Mouse (Mus musculus): ENCODE measurements at regions not wholly inside any gene's neighbourhood (a gene's known extent, or its start where the extent isn't known, plus 50 kb on each side); places are given as distances from the start of the nearest gene placed in this dataset.

DNA sequence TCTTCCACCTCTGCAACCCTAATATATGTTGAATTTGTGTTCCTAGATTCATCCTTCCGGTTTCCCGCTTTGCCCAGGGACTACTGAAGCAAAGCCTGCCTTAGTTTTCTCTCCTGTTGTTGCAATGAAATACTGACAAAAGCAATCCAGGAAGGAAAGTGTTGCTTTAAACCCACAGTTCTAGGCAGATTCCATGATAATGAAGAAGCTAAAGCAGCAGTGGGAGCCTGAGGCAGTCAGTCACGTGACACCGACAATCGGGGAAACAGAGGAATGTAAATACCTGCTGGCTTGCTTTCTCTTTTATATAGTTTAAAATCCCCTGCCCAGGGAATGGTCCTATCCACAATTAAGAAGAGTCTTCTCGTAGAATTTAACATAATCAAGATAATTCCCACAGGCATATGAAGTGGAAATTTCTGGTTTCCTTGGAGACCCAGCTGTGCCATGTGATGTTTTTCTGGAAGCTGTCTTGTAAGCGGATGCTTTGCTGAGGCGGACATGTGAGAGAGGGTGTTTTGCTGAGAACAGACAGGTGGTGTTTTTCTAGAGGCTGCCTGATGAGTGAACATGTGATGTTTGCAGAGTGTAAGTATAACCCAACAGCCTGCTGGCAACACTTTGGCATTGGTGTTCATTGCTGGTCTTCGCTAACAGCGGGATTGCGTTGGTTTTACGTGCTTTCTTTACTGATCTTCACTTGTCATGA is 398.0 kb downstream of the Prim2 start:
- ATAC-seq (replicated peaks in 1 of 2; ENCODE audit: insufficient read depth in 1 of 2, low FRiP score in 2 of 2, low TSS enrichment in 1 of 2, low read depth in 1 of 2, poor library complexity in 2 of 2, severe bottlenecking in 2 of 2): no peak

DNA sequence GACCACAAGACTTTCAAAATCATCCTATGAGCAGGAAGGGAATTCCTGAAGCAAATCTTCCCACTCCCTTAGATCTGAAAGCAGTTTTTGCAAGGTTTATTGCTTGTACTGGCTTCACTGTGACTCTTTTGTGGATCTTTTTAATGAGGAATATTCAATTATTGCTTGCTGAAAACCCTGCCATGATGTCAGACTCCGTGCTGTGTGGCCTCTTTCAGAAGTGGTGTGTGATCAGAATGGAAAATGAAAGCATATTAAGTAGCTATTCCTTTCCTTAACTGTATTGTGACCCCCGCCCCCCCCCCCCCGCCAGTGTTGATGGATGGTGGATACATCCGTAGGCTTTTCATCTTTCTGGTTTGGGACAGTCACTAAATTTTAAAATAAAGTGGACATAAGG is 400.4 kb downstream of the Prim2 start:
- no peak for ATAC-seq (replicated peaks in 1 of 2; ENCODE audit: insufficient read depth in 1 of 2, low FRiP score in 2 of 2, low TSS enrichment in 1 of 2, low read depth in 1 of 2, poor library complexity in 2 of 2, severe bottlenecking in 2 of 2)

DNA sequence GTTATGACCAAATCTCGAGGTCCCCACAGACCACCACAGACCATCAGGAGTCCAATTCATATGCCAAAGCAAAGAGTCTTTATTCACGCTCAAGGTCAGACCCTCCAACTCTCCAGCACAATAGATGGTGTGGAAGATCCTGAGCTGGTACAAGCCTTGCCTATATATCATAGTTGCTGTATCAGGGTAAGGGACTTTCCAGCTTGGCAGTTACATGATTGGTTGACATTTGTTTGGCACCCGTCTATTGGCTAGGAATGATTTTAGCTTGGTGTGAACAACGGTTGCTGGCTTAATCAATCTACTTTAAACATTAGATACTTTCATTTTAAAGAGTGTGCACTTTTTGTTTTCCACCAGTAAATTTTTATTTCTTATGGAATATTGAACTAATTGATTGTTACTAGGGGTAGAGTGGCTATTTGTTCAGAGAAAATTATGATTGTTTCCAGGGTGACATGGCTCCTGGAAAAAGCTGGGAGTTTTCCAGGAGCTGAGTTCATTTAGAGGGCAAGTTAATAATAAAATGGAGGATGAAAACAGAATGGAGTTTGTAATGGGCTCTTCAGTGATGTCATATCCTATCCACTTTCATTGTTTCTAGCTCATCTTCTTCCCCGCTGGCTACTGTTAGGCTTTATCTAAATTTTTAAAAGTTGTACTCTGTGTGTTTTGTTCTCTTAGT is 403.7 kb downstream of the Prim2 start:
- no peak for ATAC-seq (replicated peaks in 1 of 2; ENCODE audit: insufficient read depth in 1 of 2, low FRiP score in 2 of 2, low TSS enrichment in 1 of 2, low read depth in 1 of 2, poor library complexity in 2 of 2, severe bottlenecking in 2 of 2)

DNA sequence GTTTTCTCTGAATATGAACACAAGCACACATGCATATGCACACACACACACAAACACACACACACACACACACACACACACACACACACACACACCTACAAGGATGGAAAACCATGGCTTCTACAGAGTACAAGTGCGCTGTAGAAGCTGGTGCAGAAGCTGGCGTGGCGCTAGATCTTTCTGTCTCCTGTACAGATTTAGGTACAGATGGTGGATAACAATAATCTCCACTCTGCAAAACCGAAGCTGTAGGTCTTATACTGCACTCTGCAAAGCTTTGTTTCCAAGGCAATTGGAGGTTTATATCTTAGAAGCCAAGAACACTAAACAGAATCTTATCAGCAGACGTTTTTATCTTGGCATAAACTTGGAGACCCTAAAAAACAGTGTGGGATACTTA is 420.1 kb downstream of the Prim2 start:
- no peak for ATAC-seq (replicated peaks in 1 of 2; ENCODE audit: insufficient read depth in 1 of 2, low FRiP score in 2 of 2, low TSS enrichment in 1 of 2, low read depth in 1 of 2, poor library complexity in 2 of 2, severe bottlenecking in 2 of 2)

DNA sequence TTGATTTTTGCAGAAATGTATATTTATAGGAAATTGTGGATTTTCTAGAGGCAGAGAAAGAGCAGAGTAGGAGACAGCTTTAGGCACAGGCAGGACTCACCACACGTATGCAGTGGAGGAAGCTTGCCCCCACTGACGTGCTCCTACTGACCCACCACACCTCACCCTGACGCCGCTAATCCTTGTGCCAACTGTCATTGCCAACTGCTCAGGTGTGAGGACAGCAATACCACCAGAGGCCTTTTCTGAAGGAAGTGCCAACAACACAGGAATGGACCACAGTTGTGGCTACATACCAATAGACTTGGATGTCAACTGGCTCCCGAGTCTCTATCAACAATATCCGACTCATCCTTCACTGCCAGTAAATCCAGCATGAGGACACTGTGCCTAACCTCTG is 422.5 kb downstream of the Prim2 start:
- ATAC-seq (replicated peaks in 1 of 2; ENCODE audit: insufficient read depth in 1 of 2, low FRiP score in 2 of 2, low TSS enrichment in 1 of 2, low read depth in 1 of 2, poor library complexity in 2 of 2, severe bottlenecking in 2 of 2): no peak

DNA sequence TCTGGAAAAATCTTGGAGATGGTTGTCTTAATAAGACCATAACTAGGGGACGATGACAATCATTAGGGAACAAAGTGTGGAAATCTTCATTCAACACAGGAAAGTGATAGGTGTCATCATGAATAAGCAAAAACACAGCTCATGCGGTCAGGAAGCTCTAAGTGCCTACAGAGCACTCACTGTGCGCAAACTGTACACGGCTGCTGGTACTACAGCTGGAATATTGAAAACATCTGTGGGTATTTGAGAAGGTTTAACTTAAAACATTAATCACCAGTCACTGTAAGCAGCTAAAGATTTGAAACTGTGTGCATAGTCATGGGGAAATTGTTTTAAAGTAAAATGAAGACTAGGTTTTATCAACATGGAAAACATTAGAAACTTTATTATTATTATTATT is 424.4 kb downstream of the Prim2 start:
- ATAC-seq (replicated peaks in 1 of 2; ENCODE audit: insufficient read depth in 1 of 2, low FRiP score in 2 of 2, low TSS enrichment in 1 of 2, low read depth in 1 of 2, poor library complexity in 2 of 2, severe bottlenecking in 2 of 2): no peak

DNA sequence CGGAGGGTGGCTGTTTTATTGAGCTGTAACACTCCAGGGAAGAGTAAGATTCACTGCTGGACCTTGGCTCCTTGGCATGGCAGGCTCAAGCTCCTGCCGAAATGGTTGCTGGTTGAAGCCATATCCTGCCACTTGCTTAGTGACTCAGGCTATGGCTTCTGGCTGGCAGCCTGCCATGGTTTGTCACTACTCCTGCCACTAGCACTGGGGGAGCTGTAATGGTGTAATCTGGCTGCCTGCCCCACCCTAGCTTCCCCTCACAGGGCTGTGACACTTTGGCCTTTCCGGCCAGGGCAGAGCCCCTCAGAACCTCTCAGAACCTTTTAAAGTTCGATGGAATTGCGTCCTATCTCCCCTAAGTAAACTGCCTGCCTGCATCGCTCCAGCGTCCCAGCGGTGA is 424.9 kb downstream of the Prim2 start:
- ATAC-seq (replicated peaks in 1 of 2; ENCODE audit: insufficient read depth in 1 of 2, low FRiP score in 2 of 2, low TSS enrichment in 1 of 2, low read depth in 1 of 2, poor library complexity in 2 of 2, severe bottlenecking in 2 of 2): no peak

DNA sequence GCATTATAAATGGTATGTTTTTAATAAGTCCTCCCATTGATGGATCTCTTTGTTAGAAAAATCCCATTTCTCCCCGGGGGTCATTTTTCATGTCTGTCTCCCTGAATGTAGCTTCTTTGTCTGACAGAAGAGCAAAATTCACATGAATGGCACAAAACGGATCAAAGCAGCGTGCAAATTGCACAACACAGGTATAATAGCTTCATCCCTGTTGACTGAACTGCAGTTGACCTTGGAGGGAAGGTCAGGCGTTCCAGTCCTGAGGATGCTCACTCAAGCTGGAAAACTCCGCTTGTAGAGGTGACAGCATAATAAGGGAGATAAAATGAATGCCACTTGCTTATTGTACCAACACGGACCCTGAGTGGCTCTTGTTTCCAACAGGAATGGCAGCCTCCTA is 446.6 kb downstream of the Prim2 start:
- ATAC-seq (replicated peaks in 1 of 2; ENCODE audit: insufficient read depth in 1 of 2, low FRiP score in 2 of 2, low TSS enrichment in 1 of 2, low read depth in 1 of 2, poor library complexity in 2 of 2, severe bottlenecking in 2 of 2): no peak

DNA sequence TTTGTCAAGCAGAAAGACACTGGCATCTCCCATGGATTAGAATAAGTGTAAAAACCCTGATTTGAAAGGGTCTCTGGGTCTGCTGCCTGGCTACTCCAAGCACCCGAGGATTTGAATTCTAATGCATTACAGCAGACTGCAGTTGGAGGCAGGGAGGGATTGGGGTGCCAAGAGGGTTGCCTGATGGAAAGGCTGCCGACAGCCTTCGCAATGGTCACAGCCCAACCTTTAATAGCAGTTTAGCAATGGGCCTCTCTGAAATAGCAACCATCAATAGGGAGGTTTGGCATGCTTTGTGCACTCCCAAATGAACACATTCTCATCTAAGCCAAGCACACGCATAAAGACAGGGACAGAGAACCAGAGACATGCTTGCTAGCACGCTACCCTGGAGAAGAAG is 454.8 kb downstream of the Prim2 start:
- ATAC-seq (replicated peaks in 1 of 2; ENCODE audit: insufficient read depth in 1 of 2, low FRiP score in 2 of 2, low TSS enrichment in 1 of 2, low read depth in 1 of 2, poor library complexity in 2 of 2, severe bottlenecking in 2 of 2): no peak

DNA sequence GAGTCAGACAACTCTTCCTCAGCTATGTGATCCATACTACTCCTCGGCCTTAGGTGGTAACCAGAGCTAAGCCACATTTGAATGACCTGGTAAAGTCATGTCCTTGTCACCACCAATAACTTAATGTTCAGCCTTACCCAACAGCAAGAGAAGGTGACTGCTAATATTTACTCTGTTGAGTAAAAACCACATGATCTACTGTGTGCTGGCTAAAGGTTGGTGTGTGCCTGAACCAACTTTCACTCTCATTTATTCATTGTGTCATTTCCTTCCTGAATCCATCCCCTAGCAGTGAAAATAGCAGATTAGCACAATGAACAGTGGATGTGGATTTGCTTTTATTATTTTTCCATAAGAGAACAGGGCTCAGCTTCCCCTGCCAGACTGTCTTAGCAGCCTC is 455.2 kb downstream of the Prim2 start:
- no peak for ATAC-seq (replicated peaks in 1 of 2; ENCODE audit: insufficient read depth in 1 of 2, low FRiP score in 2 of 2, low TSS enrichment in 1 of 2, low read depth in 1 of 2, poor library complexity in 2 of 2, severe bottlenecking in 2 of 2)

DNA sequence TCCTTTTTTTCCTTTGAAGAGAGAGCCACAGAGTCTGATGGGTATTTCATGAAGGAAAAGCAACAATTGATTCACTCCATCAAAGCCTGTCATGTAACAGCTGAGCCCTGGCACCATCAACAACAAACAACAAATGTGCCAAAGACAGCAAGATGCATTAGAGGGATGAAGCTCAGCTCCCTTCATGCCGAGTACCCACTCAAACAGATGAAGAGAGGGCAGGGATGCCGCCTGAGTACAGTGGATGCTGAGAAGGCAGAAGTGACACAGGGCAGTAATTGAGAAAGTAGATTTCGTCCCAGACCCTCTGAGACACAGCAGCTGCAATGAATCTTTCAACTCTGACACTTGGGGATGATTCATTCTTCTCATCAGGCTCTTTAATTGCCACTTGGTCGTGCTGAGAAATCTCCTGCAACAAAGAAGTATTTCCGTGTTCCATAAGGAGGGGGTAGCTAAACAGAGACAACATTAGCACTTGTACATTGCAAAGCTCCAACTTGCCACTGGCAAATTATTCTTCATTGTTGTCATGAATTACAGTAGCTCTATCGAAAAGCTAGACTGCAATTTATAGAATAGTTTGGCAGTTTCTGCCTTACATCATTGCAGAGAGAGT is 467.9 kb downstream of the Prim2 start:
- no peak for ATAC-seq (replicated peaks in 1 of 2; ENCODE audit: insufficient read depth in 1 of 2, low FRiP score in 2 of 2, low TSS enrichment in 1 of 2, low read depth in 1 of 2, poor library complexity in 2 of 2, severe bottlenecking in 2 of 2)

DNA sequence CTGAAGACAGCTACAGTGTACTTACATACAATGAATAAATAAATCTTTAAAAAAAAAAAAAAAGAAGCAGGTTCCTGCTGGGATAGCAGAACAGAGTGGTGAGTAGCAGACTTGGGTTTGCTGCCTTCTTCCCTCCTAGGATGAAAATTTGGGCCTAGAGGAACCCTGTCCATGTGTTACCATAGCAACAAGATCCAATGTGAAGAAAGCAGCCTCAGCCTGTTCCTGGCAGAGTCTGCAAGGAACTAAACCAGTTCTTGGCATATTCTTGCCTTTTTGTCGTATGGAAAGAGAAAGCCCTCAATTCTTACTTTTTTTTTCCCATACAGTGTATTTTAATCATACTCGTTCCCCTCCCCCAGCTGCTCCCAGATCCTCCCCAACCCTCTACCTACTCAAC is 474.5 kb downstream of the Prim2 start:
- ATAC-seq (replicated peaks in 1 of 2; ENCODE audit: insufficient read depth in 1 of 2, low FRiP score in 2 of 2, low TSS enrichment in 1 of 2, low read depth in 1 of 2, poor library complexity in 2 of 2, severe bottlenecking in 2 of 2): no peak

DNA sequence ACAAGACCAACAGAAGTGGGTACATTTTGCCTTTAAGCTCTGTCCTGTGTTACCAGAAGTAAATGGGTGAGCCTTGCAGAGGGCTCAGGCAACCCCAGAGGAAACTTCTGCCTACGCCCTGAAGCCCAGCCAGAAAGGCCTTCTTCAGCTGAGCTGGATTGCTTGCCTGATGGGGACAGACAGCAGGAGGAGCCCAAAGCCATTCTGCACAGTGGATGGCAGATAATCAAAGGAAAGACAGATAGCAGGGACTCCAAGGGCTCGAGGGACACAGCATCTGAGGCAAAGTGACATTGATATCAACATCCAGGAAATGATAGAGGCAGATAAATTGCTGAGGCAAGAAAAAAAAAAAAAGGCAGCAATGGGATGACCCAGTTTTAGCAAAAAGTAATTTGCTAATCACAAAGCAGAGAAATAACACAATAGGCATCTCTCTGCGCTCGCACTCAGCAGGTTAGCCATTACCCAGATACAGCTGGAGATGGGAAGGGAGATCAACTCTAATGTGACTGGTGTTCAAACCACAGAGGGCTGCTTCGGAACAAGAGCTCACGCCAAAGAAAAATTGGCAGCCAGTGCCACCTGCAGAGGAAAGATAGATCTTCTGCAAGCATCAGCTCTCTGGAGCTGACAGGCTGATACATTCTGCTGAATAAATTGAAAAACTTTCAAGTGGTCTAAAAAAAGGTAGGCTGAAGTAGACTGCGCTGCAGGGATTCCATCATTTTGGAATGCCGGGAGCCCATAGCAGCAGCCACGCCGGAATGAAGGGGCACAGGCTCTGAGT is 494.8 kb downstream of the Prim2 start:
- ATAC-seq (replicated peaks in 1 of 2; ENCODE audit: insufficient read depth in 1 of 2, low FRiP score in 2 of 2, low TSS enrichment in 1 of 2, low read depth in 1 of 2, poor library complexity in 2 of 2, severe bottlenecking in 2 of 2): no peak

DNA sequence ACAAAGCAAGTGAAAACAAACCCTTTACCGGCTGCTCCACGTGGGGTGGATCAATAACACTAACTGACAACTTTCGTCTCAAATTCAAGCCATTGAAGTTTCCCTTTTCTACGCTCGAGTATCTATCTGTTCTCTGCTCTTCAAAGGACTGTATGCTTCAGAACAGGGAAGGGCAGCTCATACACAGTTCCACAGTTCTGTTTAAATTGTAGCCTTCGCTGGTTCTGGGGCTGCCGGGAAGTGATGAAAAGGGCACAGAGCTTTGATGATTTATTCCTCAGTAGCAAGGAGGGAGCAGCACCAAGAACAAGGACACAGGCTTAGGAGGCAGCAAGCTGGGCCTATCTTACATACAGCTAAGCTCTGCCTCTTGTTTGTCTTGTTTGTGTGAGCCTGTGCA is 532.6 kb downstream of the Prim2 start:
- ATAC-seq (replicated peaks in 1 of 2; ENCODE audit: insufficient read depth in 1 of 2, low FRiP score in 2 of 2, low TSS enrichment in 1 of 2, low read depth in 1 of 2, poor library complexity in 2 of 2, severe bottlenecking in 2 of 2): no peak

DNA sequence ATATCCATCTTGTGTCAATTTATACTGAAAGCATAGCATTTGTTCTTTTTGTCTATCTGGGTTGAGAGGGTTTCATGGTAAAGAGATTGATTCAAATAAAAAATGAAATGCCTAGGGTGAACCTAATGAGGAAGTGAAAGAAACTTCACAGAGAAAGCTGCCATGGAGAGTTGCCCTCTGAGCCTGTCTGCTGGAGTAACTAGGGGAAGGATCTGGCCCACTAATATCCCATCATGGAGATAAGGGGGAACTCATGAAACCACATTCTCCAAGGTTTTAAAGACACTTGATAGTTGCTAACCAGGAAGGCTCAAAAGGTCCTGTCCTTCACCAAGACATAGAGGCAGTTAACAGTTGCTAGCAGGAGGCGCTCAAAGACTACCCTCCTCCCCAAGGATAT is 539.2 kb downstream of the Prim2 start:
- no peak for ATAC-seq (replicated peaks in 1 of 2; ENCODE audit: insufficient read depth in 1 of 2, low FRiP score in 2 of 2, low TSS enrichment in 1 of 2, low read depth in 1 of 2, poor library complexity in 2 of 2, severe bottlenecking in 2 of 2)

DNA sequence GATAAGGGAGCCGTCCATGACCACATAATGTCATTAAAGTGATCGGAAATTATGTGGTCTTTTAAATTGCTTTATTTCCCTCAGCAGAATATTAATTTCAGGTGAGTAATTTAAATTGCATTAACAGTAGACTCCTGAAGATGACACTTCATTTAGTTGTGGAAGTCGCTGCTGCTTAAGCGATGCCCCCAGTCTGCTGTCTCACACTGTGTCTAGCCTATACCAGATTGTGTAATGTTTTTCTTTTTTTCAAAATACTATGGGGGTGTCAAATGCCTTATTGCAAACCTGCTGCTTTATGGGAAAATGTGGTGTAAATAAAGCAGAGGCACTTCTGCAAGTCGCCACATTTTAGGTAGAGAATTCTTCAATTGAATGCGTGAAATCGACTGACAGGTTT is 544.5 kb downstream of the Prim2 start:
- no peak for ATAC-seq (replicated peaks in 1 of 2; ENCODE audit: insufficient read depth in 1 of 2, low FRiP score in 2 of 2, low TSS enrichment in 1 of 2, low read depth in 1 of 2, poor library complexity in 2 of 2, severe bottlenecking in 2 of 2)

DNA sequence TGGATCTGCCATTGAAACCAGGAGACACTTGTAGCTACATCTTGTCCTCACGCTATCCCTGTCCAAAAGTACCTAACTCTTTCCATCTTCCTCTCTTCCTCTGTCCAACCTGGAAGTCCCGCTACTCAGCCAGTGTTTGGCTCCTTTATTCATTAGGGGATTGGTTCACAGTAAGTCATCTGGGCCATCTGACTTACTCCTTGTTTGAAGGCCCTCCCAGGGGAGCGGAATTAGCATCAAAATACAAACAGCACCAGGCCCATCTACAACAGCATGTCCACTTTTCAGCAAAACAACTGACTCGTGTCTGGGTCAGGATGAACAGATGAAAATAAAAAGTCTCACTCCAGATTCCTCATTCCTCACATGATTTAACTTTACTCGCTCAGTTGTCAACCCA is 559.2 kb upstream of the Gm5415 start:
- ATAC-seq (replicated peaks in 1 of 2; ENCODE audit: insufficient read depth in 1 of 2, low FRiP score in 2 of 2, low TSS enrichment in 1 of 2, low read depth in 1 of 2, poor library complexity in 2 of 2, severe bottlenecking in 2 of 2): no peak

DNA sequence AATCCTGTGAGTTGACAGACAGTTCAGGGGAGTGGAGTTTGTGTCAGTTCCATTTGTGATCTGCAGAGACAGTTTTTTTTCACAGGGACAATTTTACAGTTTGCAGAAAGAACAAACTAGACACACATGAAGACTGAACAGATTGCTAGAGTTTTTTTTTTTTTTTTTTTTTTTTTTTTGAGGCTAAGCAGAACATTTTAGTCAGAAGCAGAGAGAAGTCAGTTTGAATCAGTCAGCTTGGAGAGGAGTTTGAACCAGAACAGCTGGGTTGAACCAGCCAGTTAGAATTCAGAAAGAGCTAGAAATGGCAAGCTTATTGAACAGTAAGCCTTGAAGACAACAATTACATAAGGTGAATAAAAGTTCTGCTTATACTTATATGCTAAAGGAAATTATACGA is 557.2 kb upstream of the Gm5415 start:
- ATAC-seq (replicated peaks in 1 of 2; ENCODE audit: insufficient read depth in 1 of 2, low FRiP score in 2 of 2, low TSS enrichment in 1 of 2, low read depth in 1 of 2, poor library complexity in 2 of 2, severe bottlenecking in 2 of 2): no peak
